Mouse (Mus musculus): ENCODE results near the gene Gm17657.

DNA sequence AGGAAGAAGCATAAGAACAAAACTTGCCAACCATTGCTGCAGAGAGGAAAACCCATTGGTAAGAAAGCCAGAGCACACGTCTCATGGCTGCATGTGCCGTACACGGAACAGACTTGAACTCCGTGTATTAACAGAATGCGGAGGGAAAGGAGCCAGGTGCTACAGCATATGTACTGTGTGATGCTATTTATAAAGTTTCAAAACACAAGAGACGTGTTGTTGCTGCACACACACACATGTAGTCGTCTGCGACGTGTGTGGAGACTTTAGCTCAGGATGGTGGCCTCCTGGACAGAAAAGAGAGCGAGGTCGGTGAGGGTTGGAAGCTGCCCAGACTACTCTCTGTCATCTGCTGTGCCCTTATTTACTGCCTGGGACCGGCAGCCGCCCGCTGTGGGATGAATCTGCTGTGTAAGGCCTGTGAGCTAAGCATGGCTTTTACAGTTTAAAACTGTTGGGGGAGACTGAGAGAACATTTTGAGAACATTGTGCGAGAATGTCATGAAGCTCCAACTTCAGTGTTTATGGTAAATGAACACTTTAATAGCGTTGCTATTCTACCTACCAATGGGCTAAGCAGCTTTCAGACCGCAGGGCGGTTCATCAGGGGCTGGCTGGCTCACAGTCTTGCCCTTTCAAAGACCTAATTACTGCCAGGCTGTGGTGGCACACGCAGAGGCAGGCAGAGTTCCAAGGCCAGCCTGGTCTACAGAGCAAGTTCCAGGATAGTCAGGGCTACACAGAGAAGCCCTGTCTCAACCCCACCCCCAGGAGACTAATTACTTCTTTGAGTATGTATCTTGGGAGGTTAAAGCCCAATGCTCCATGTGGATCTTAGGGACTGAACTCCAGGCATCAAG, 6.4 kb downstream of the Gm17657 start:
- TF ChIP-seq ZC3H11A (IDR thresholded peaks at IDR 0.05; ENCODE audit: borderline replicate concordance, low read depth, low read length) (no peak), CHD2 (IDR thresholded peaks at IDR 0.05; ENCODE audit: low read depth, low read length) (no peak)
